Mouse (Mus musculus) ES-E14 (cell line): ENCODE measurements around the gene Vat1.

Source experiments
- CHD2 ChIP-seq: IDR thresholded peaks from 2 replicates; pipeline ENCODE4 v1.6.1; 2014; ENCODE audit warnings: mild to moderate bottlenecking, low read depth, low read length, inconsistent platforms
- HCFC1 ChIP-seq: IDR thresholded peaks from 2 replicates; pipeline ENCODE4 v1.6.1; 2012; ENCODE audit warnings: low read length, inconsistent platforms, borderline replicate concordance; ENCODE audit not compliant: insufficient read depth
- MAFK ChIP-seq: IDR thresholded peaks from 2 replicates; pipeline ENCODE4 v1.6.1; 2014; ENCODE audit warnings: mild to moderate bottlenecking, low read depth, low read length, inconsistent platforms; ENCODE audit not compliant: insufficient read depth
- ZNF384 ChIP-seq: IDR thresholded peaks from 2 replicates; pipeline ENCODE4 v1.6.1; 2012; ENCODE audit warnings: low read depth, low read length, inconsistent platforms

DNA sequence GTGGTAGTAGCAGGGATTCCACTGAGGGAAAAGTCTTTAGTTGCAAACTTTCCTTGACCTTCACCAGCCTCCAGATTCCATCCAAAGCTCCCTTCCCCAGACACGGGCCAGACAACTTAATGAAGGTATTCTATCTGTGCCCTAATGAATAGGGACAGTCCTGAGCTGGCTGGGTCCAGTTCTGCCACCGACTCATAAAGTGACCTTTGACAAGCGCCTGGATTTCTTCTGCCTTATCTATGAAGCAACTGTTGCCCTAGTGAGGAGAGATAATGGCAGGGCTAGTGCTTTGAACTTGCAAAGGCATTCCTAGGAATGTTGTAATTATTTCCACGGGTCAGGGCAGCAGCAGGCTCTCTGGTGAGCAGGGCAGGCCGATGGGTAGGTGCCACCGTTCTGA, 14.9 kb upstream of the Vat1 start:
- TF ChIP-seq CHD2, result no peak
- no peak for TF ChIP-seq HCFC1
- no peak for TF ChIP-seq MAFK
- no peak for TF ChIP-seq ZNF384
